Mouse (Mus musculus): Measurements from ENCODE around the gene D430041D05Rik.

The D430041D05Rik gene

GRCm38 (mm10) chr2:104410963-104411545, at the start of gene D430041D05Rik:
D430041D05Rik (minus strand) TSS chr2:104411013.
- DNase-seq (ENCODE audit: low spot score) = no peak

- DNase-seq (ENCODE audit: low spot score) = no peak
Observed at GRCm38 (mm10) chr2:104460021-104460420, 49.2 kb upstream of the D430041D05Rik start.

- DNase-seq (ENCODE audit: low spot score) = no peak
Observed at GRCm38 (mm10) chr2:104458569-104459332, 47.9 kb upstream of the D430041D05Rik start.

GRCm38 (mm10) chr2:104457106-104457505, 46.3 kb upstream of the D430041D05Rik start:
- DNase-seq (ENCODE audit: low spot score) = no peak

GRCm38 (mm10) chr2:104450685-104451084, 39.9 kb upstream of the D430041D05Rik start:
- no peak for DNase-seq (ENCODE audit: low spot score)

GRCm38 (mm10) chr2:104449191-104449590, 38.4 kb upstream of the D430041D05Rik start:
- DNase-seq (ENCODE audit: low spot score) = no peak

- no peak for DNase-seq (ENCODE audit: low spot score)
Observed at GRCm38 (mm10) chr2:104448201-104448600, 37.4 kb upstream of the D430041D05Rik start.

- DNase-seq (ENCODE audit: low spot score) = no peak
Observed at GRCm38 (mm10) chr2:104446016-104446415, 35.2 kb upstream of the D430041D05Rik start.

- no peak for DNase-seq (ENCODE audit: low spot score)
Observed at GRCm38 (mm10) chr2:104444776-104445175, 34.0 kb upstream of the D430041D05Rik start.

GRCm38 (mm10) chr2:104442341-104442740, 31.5 kb upstream of the D430041D05Rik start:
- DNase-seq (ENCODE audit: low spot score) = no peak

GRCm38 (mm10) chr2:104436226-104436625, 25.4 kb upstream of the D430041D05Rik start:
- no peak for DNase-seq (ENCODE audit: low spot score)

- DNase-seq (ENCODE audit: low spot score) = no peak
Observed at GRCm38 (mm10) chr2:104431067-104431466, 20.3 kb upstream of the D430041D05Rik start.

GRCm38 (mm10) chr2:104430566-104430965, 19.8 kb upstream of the D430041D05Rik start:
- no peak for DNase-seq (ENCODE audit: low spot score)

- DNase-seq (ENCODE audit: low spot score) = no peak
Observed at GRCm38 (mm10) chr2:104426112-104426511, 15.3 kb upstream of the D430041D05Rik start.

GRCm38 (mm10) chr2:104422230-104422629, 11.4 kb upstream of the D430041D05Rik start:
- DNase-seq (ENCODE audit: low spot score) = no peak

GRCm38 (mm10) chr2:104420805-104421204, 10.0 kb upstream of the D430041D05Rik start:
- DNase-seq (ENCODE audit: low spot score) = no peak

- DNase-seq (ENCODE audit: low spot score) = no peak
Observed at GRCm38 (mm10) chr2:104419999-104420398, 9.2 kb upstream of the D430041D05Rik start.

- DNase-seq (ENCODE audit: low spot score) = no peak
Observed at GRCm38 (mm10) chr2:104419411-104419810, 8.6 kb upstream of the D430041D05Rik start.

GRCm38 (mm10) chr2:104413011-104413410, 2.2 kb upstream of the D430041D05Rik start:
- no peak for DNase-seq (ENCODE audit: low spot score)

- no peak for DNase-seq (ENCODE audit: low spot score)
Observed at GRCm38 (mm10) chr2:104412496-104412895, 1.7 kb upstream of the D430041D05Rik start.

- no peak for DNase-seq (ENCODE audit: low spot score)
Observed at GRCm38 (mm10) chr2:104411806-104412205, 993 bp upstream of the D430041D05Rik start.

- DNase-seq (ENCODE audit: low spot score) = peak; percentile 18
Observed at GRCm38 (mm10) chr2:104409851-104410821, 677 bp downstream of the D430041D05Rik start.
